Mouse (Mus musculus): ENCODE data around the gene Lrrc4. TPM values are rescaled to one million over a fixed set of nuclear protein-coding genes. Genes with fewer than 3 reads are reported as not detected.

Gene Lrrc4
- polyA plus RNA-seq, 1 experiment: 0.32 TPM

- TF ChIP-seq CEBPB (IDR thresholded peaks at IDR 0.05; ENCODE audit: low read depth) (no peak), CTCF (IDR thresholded peaks at IDR 0.05; ENCODE audit: control insufficient read depth, insufficient read depth, insufficient read length) (no peak), USF1 (IDR thresholded peaks at IDR 0.05; ENCODE audit: low read depth) (no peak), FOSL1 (IDR thresholded peaks at IDR 0.05; ENCODE audit: insufficient read depth, low read length, poor library complexity, severe bottlenecking) (no peak), MAX (IDR thresholded peaks at IDR 0.05) (no peak)
- Histone ChIP-seq H3K27me3 (ENCODE audit: control insufficient read depth, insufficient read depth, insufficient read length) (no peaks in the 10 kb centered on the region), H3K4me3 (ENCODE audit: insufficient read depth, poor library complexity, severe bottlenecking) (no peak overlapping the region), H3K79me2 (ENCODE audit: control insufficient read depth, insufficient read depth) (no peaks in the 10 kb centered on the region), H3K79me3 (ENCODE audit: low read depth) (peaks cover 3% of the 10 kb centered on the region), H3ac (ENCODE audit: control insufficient read depth, insufficient read length, low read depth) (no peak overlapping the region), H3K36me3 (ENCODE audit: control insufficient read depth, insufficient read depth) (peaks cover 9% of the 10 kb centered on the region)
These were observed 36.1 kb upstream of the Lrrc4 start for GRCm38 (mm10) chr6:28867516-28868251.

- no peak for TF ChIP-seq USF1 (IDR thresholded peaks at IDR 0.05; ENCODE audit: low read depth)
- TF ChIP-seq CTCF (IDR thresholded peaks at IDR 0.05; ENCODE audit: control insufficient read depth, insufficient read depth, insufficient read length): no peak
- no peak for TF ChIP-seq FOSL1 (IDR thresholded peaks at IDR 0.05; ENCODE audit: insufficient read depth, low read length, poor library complexity, severe bottlenecking)
- no peak for TF ChIP-seq CEBPB (IDR thresholded peaks at IDR 0.05; ENCODE audit: low read depth)
- no peak for TF ChIP-seq MYOD1 (IDR thresholded peaks at IDR 0.05; ENCODE audit: control insufficient read depth, insufficient read length, low read depth)
- TF ChIP-seq MYOG (IDR thresholded peaks at IDR 0.05; ENCODE audit: control insufficient read depth, extremely low read depth, insufficient read length): no peak
- no peak for TF ChIP-seq MAX (IDR thresholded peaks at IDR 0.05)
- H3K4me3 ChIP-seq (ENCODE audit: insufficient read depth, poor library complexity, severe bottlenecking): no peak overlapping the region
- peaks cover 3% of the 10 kb centered on the region for H3K79me3 ChIP-seq (ENCODE audit: low read depth)
- peaks cover 9% of the 10 kb centered on the region for H3K36me3 ChIP-seq (ENCODE audit: control insufficient read depth, insufficient read depth)
- H3K27me3 ChIP-seq (ENCODE audit: control insufficient read depth, insufficient read depth, insufficient read length): no peaks in the 10 kb centered on the region
- H3ac ChIP-seq (ENCODE audit: control insufficient read depth, insufficient read length, low read depth): no peak overlapping the region
- H3K79me2 ChIP-seq (ENCODE audit: control insufficient read depth, insufficient read depth): no peaks in the 10 kb centered on the region
These were observed 34.7 kb upstream of the Lrrc4 start for GRCm38 (mm10) chr6:28866206-28866605.

- TF ChIP-seq CTCF (IDR thresholded peaks at IDR 0.05; ENCODE audit: control insufficient read depth, insufficient read depth, insufficient read length) (no peak), MYOD1 (IDR thresholded peaks at IDR 0.05; ENCODE audit: control insufficient read depth, insufficient read length, low read depth) (no peak), USF1 (IDR thresholded peaks at IDR 0.05; ENCODE audit: low read depth) (no peak), FOSL1 (IDR thresholded peaks at IDR 0.05; ENCODE audit: insufficient read depth, low read length, poor library complexity, severe bottlenecking) (no peak), MYOG (IDR thresholded peaks at IDR 0.05; ENCODE audit: control insufficient read depth, extremely low read depth, insufficient read length) (no peak), CEBPB (IDR thresholded peaks at IDR 0.05; ENCODE audit: low read depth) (no peak)
These were observed 33.6 kb upstream of the Lrrc4 start for GRCm38 (mm10) chr6:28865112-28865511.

DNA sequence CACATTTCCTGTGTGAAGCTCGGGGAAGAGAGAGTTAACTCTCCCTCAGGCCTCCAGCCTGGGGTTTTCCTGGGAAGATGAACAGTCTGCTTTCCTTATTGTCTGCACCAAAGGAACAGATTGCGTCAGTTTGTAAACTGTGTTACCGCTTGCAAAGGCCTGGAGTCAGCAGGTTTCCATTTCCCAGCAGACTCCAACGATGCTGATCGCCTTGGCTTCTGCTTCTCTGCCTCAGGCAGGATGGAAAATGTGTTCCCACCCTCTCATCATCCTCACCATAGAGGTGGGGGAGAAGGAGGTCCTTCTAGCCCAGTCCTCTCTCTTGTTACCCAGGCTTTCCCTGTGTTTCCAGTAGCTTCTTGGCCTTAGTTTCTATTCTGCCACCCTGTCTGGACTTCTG is 33.1 kb upstream of the Lrrc4 start:
- Histone ChIP-seq H3ac (ENCODE audit: control insufficient read depth, insufficient read length, low read depth) (no peak overlapping the region), H3K79me3 (ENCODE audit: low read depth) (peaks cover 3% of the 10 kb centered on the region), H3K36me3 (ENCODE audit: control insufficient read depth, insufficient read depth) (peaks cover 9% of the 10 kb centered on the region), H3K4me3 (ENCODE audit: insufficient read depth, poor library complexity, severe bottlenecking) (no peak overlapping the region), H3K79me2 (ENCODE audit: control insufficient read depth, insufficient read depth) (no peaks in the 10 kb centered on the region), H3K27me3 (ENCODE audit: control insufficient read depth, insufficient read depth, insufficient read length) (no peaks in the 10 kb centered on the region)
- TF ChIP-seq CTCF (IDR thresholded peaks at IDR 0.05; ENCODE audit: control insufficient read depth, insufficient read depth, insufficient read length) (no peak), MAX (IDR thresholded peaks at IDR 0.05) (no peak), MYOG (IDR thresholded peaks at IDR 0.05; ENCODE audit: control insufficient read depth, extremely low read depth, insufficient read length) (no peak)

More at GRCm38 (mm10) chr6:28865112-28865511, 33.6 kb upstream of the Lrrc4 start:
- Histone ChIP-seq H3K36me3 (ENCODE audit: control insufficient read depth, insufficient read depth) (peaks cover 9% of the 10 kb centered on the region), H3K79me3 (ENCODE audit: low read depth) (peaks cover 3% of the 10 kb centered on the region), H3K79me2 (ENCODE audit: control insufficient read depth, insufficient read depth) (no peaks in the 10 kb centered on the region), H3K27me3 (ENCODE audit: control insufficient read depth, insufficient read depth, insufficient read length) (no peaks in the 10 kb centered on the region), H3K4me3 (ENCODE audit: insufficient read depth, poor library complexity, severe bottlenecking) (no peak overlapping the region), H3ac (ENCODE audit: control insufficient read depth, insufficient read length, low read depth) (no peak overlapping the region)

- no peaks in the 10 kb centered on the region for H3K36me3 ChIP-seq (ENCODE audit: control insufficient read depth, insufficient read depth)
- H3K79me2 ChIP-seq (ENCODE audit: control insufficient read depth, insufficient read depth): no peaks in the 10 kb centered on the region
- TF ChIP-seq USF1 (IDR thresholded peaks at IDR 0.05; ENCODE audit: low read depth): no peak
- peak; percentile 10 for TF ChIP-seq MYOD1 (IDR thresholded peaks at IDR 0.05; ENCODE audit: control insufficient read depth, insufficient read length, low read depth)
- no peak for TF ChIP-seq FOSL1 (IDR thresholded peaks at IDR 0.05; ENCODE audit: insufficient read depth, low read length, poor library complexity, severe bottlenecking)
- no peak for TF ChIP-seq CTCF (IDR thresholded peaks at IDR 0.05; ENCODE audit: control insufficient read depth, insufficient read depth, insufficient read length)
- H3ac ChIP-seq (ENCODE audit: control insufficient read depth, insufficient read length, low read depth): no peak overlapping the region
- no peaks in the 10 kb centered on the region for H3K27me3 ChIP-seq (ENCODE audit: control insufficient read depth, insufficient read depth, insufficient read length)
- H3K79me3 ChIP-seq (ENCODE audit: low read depth): peaks cover 3% of the 10 kb centered on the region
- no peak overlapping the region for H3K4me3 ChIP-seq (ENCODE audit: insufficient read depth, poor library complexity, severe bottlenecking)
These were observed 30.8 kb upstream of the Lrrc4 start for GRCm38 (mm10) chr6:28862304-28862703.

GRCm38 (mm10) chr6:28860922-28861321 is 29.4 kb upstream of the Lrrc4 start:
- Histone ChIP-seq H3K79me2 (ENCODE audit: control insufficient read depth, insufficient read depth) (no peaks in the 10 kb centered on the region), H3K79me3 (ENCODE audit: low read depth) (peaks cover 3% of the 10 kb centered on the region), H3K4me3 (ENCODE audit: insufficient read depth, poor library complexity, severe bottlenecking) (no peak overlapping the region), H3ac (ENCODE audit: control insufficient read depth, insufficient read length, low read depth) (no peak overlapping the region), H3K36me3 (ENCODE audit: control insufficient read depth, insufficient read depth) (peaks cover 7% of the 10 kb centered on the region), H3K27me3 (ENCODE audit: control insufficient read depth, insufficient read depth, insufficient read length) (no peaks in the 10 kb centered on the region)
- TF ChIP-seq MAX (IDR thresholded peaks at IDR 0.05) (no peak), CEBPB (IDR thresholded peaks at IDR 0.05; ENCODE audit: low read depth) (no peak), MYOG (IDR thresholded peaks at IDR 0.05; ENCODE audit: control insufficient read depth, extremely low read depth, insufficient read length) (no peak), MYOD1 (IDR thresholded peaks at IDR 0.05; ENCODE audit: control insufficient read depth, insufficient read length, low read depth) (no peak), USF1 (IDR thresholded peaks at IDR 0.05; ENCODE audit: low read depth) (no peak), CTCF (IDR thresholded peaks at IDR 0.05; ENCODE audit: control insufficient read depth, insufficient read depth, insufficient read length) (no peak), FOSL1 (IDR thresholded peaks at IDR 0.05; ENCODE audit: insufficient read depth, low read length, poor library complexity, severe bottlenecking) (no peak)

Measured in C2C12 (cell line).